Mouse (Mus musculus) monocyte, adult 2 months (primary cell): ENCODE measurements around the gene Maml3.

Experiments
- DNase-seq, 2 experiments: peaks; one replicate each; pipeline ENCODE4 v3.0.0; 2022; ENCODE audit warnings: low spot score in 2 of 2, low read depth in 1 of 2

The Maml3 gene

DNA sequence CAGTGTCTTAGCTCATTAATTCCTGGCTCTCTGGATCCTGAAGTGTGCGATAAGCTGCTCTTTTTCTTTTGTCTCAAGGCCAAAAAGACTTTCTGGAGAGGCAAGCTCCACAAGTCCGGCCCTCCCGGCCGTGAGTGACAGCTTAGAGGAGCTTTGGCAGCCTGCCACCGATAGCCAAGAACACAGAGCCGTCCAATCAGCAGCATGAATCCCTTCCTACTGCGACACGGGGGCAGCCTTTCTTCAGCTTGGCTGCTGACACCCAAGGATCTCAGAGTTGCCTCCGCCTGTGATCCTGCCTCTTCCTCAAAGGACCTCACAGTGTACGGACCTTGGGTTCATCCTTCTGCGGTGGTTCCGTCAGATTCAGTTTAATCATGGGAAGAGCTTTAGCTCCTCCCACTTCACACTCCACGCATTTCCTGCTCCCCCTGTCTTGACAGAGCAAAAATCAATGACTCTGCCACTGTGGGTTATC is 57.9 kb downstream of the Maml3 start:
- peak; percentile 61 to 79 for DNase-seq

DNA sequence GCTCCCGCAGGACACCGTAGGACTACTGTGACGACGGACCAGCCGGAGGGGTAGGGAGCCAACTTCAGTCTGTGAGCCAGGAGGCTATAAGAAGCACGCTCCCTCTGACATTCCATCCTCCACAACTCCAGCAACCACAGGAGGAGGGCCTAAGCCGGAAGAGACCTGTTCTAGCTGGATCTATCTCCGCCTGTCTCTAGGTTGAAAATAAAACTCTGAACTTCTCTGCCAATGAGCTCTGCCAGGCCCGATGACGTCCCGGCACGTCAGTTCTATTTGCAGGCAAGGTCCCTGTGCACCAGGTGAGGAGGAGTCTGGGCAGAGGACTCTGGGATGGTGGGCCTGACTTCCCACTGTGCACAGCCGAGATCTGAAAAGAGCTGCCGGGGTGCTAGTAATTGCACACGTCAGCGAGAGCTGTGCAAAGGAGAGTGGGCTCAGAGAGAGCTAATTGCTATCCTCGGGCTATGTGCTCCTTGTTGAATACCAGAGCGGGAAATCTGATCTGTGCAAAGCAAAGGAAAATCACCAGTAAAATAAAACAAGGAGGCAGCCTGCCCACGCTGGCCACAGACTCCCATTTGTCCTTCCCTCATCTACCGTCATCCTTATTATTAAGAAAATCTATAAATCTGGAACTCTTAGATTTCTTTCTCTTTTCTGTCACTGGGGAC is 58.7 kb downstream of the Maml3 start:
- no peak for DNase-seq

DNA sequence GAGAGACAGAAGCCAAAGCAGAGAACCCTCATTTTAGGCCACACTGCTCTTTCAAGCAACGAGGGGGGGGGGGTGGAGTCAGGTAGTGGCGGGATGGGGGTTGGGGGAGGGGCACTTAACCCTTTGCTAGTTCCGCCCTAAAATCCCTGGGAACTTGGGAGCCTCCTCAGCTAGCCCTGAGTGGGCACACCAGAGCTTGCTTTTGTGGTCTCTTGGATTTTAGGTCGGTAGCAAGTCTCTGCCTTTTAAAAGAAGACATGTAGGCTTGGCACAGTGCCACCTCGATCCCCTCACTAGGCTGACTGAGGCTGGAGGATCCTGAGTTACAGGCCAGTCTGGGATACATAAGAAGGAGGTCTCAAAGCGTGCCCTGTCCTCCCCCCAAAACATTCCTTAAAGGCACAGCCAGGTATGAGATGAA is 59.6 kb downstream of the Maml3 start:
- DNase-seq = no peak

DNA sequence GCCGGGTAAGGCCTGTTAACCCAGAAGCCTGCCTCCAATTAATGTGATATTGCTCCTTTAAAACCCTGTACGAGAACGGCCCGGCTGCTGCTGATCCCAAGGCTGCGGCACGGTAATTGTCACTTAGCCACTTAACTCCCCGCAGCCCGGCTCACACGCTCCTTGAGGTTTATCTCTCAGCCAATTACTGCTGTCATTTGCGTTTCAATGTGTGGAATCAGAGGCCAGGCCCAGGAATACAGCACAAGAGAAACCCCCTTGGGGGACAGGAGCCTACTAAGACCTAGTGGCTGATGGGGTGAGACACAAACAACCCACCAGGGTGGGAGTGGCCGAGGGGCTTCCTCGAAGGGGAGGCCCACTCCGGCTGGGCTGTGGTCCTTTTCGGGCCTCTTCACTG is 60.2 kb downstream of the Maml3 start:
- DNase-seq = no peak

DNA sequence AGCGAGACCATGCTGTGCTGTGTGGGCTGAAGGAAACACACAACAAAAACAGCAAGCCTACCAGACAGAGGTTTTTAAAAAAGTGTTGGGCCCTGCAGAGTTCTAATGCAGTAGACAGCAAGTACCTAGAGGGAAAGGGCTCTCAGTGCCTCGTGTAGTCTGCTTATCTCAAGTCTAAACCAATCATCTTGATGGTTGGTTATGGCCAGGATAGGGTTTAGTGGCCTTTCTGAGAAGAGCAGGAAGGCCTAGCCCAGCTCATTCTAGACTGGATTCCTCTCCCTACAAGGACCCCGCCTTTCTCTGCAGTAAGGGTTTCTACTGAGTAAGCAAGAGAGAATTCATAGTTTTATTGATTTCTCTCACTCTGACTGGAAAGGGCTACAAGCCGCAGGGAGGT is 61.0 kb downstream of the Maml3 start:
- no peak for DNase-seq

DNA sequence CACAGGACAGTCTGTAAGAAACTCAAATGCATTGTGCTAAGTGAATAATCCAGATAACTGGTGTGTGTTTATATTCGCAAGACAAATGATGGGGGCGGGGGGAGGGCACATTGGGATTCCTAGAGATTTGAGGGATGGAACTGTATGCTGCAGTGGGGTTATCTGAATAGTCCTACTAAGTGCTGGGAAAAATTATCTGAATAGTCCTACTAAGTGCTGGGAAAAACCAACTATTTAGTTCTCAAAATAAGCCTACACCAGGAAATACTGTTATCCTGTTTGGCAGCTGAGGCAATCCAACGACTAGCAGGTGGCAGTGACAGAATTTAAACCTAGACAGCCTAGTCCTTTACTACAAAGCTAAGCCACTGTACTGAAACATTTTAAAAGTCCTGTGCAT is 62.2 kb downstream of the Maml3 start:
- no peak for DNase-seq

DNA sequence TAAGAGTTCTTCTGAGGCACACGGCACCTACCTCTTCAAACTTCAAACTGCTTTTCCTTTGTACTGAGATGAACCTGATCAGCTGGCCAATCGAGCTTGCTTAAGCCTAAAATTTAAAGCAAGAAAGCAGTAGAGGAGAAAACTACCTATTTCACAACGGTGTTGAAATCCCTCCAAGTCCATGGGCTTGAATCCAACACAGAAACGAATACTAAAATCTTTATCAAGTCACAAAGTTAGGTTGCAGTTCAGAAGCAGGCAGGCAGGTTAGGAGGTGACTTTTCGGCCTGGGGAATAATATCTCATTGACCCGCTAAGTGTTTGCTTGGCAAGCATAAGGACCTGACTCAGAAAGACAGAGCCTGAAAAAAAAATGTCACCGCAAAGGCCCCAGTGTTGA is 64.9 kb downstream of the Maml3 start:
- no peak for DNase-seq

DNA sequence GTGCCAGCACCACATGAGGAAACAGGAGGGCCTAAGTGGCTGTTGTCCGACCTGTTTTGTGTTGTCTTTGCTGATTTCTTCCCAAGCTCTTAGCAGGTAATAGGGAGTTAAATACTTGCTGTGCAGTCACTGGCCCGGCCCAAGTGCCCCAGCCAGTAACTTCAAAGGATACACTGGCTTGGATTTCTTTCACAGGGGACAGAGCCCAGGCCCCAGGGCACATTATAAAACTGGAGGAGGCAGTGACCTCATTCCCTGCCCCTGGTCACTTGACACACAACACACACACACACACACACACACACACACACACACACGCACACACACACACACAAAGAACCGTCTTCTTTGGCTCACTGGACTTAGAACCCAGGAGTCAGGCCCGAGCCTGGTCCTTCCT is 67.6 kb downstream of the Maml3 start:
- DNase-seq = no peak

DNA sequence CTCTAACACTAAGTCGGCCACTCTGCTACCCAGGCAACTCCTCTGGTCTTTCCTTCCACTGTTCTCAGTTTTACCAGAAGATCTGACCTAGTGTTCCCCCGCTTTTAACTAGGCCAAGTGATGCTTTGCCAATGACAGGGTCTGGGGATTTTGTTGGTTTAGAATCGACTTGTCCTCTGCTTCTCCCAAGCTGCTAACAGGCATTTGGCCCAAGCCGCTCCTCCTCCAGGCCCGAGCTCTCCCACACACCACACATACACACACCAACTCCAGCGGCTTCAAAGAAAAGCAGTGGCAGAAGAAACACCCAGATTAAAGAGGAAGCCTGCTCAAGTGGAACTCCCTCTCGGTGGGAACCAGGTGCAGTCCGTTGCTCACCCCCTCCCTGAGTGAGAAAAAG is 69.5 kb downstream of the Maml3 start:
- no peak for DNase-seq

DNA sequence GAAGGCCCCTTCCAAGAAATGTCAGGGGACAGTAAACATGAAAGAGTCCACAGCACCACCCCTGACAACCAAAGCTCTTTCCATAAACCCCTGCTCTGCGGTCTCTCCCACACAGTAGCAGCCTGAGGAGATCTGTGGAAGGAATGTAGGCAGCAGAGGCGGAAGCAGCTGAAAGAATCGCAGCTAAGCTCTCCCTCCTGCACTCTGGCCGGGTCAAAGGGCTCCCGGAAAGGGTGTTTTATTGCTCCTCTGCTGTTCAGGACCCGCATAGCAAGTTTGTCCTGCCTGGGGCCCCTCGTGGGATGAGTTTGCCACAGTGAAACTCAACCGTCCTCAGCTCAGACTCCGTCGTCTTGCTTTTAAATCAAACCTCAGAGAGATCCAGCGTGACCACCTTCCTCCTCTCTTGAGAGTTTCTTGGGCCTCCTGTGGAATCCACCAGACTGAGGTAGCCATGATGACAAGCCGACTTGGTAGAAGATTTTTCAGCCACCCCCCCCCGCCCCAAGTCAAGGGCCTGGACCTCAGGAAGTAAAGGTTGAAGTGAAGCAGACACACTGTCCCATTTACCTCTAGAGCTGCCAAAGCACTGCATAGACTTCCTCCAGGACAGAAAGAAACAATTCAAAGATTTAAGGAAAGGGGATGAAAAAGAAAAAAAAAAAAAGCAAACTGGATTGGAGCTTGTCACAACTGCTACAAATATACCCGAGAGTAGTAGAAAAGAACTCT is 70.9 kb downstream of the Maml3 start:
- no peak for DNase-seq

DNA sequence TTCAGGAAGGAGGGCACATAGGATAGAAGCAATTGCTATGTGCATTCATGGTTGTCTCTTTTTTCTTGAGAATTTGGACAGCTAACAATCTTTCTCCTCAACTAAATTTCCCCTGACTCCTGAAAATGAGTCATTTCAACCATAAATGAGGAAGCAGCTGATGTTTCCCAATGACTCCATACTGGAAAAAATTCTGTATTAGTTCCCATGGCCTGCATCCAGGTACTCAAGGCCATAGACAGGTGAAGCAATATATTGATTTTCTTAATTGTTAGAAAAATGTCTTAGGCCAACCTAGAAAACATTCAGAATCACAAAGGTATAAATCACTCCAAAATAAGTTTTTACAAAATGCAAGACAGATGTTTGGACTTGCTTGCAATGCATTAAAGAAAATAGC is 73.5 kb downstream of the Maml3 start:
- DNase-seq = no peak

DNA sequence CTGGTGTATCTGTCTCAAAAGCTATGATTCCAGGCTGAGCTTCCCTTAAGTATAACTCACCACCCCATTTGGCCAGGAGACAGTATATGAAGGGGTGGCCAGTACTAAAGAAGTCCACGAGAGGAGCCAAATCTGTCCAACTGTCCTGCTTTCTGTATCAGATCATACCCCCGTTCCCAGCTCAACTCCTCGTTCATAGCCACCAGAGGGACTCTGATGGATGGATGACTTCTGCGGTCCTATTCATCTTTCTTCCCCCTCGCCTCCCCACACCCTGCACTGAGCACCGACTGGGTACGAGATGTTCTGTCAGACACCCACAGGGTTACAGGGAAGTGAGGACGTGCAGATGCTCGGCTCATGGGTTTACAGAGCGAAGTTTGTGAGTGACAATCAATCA is 74.8 kb downstream of the Maml3 start:
- DNase-seq = no peak

DNA sequence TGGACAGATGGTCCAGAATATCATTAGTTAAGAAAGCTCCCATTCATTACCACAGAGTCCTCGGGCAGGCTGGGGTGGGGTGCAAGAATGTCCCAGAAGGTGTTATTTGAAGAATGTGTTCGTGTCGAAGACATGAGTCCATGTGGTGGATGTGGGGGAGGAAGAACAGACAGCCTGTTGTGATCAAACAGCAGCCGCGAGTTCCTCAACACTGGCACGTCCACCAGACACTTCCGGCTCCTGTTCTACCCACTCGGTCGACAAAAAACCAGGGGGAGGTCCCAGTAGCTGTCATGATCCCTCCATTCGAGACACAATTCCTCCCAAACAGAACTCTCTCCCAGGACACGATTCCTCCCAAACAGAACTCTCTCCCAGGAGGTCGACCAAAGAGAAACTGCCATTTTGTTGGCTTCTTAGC is 75.2 kb downstream of the Maml3 start:
- no peak for DNase-seq

DNA sequence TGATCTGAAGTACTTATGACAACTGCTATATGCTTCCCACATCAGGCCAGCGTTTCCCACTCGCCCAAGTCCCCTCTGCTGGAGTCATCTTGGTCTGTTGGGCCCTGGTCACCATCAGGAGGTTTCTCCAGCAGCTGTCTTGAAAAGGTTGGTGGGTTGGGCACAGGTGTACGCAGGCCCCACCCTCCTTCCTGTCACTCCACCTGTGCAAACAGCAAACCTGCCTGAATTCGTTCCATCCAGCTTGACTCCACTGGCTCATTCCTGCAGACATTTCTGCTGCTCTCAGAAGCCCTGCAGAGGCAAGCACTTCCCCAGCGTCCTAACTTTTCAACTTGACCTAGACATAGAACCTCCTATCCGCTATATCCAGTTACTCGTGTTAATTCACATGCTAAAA is 76.9 kb downstream of the Maml3 start:
- DNase-seq = no peak

DNA sequence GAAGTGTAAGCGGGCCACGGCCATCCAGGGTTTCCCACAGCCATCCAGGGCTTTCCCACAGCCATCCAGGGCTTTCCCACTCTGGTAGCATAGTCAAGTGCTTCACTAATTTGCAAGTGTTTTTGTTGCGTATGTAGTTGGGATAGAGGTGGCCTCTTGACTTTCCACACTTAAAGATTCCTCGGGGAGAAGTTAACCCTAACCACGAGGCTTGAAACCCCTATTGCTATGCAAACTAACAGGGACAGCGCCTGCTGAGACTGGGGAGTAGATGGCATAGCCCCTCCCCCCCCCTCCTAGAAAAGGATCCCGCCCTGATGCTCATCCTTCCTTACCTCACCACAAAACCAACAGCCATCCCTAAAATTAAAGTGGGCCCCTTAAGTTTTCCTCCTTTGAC is 82.4 kb downstream of the Maml3 start:
- no peak for DNase-seq

DNA sequence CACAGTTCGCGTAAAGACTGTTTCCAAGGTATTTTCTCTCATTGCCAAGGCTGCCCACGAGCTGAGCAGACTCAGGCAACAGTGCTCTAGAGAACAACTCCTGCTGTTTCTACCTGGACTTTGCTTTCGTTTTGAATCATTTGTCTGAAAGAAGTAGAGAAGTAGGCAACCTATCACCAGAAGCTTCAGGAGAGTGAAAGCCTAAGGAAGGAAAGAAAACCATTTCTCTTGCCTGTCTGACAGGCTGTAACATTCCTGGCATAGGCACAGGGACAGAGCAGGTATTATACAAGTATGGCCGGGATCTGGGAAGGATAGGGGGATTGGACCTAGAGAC is 86.8 kb downstream of the Maml3 start:
- no peak for DNase-seq

DNA sequence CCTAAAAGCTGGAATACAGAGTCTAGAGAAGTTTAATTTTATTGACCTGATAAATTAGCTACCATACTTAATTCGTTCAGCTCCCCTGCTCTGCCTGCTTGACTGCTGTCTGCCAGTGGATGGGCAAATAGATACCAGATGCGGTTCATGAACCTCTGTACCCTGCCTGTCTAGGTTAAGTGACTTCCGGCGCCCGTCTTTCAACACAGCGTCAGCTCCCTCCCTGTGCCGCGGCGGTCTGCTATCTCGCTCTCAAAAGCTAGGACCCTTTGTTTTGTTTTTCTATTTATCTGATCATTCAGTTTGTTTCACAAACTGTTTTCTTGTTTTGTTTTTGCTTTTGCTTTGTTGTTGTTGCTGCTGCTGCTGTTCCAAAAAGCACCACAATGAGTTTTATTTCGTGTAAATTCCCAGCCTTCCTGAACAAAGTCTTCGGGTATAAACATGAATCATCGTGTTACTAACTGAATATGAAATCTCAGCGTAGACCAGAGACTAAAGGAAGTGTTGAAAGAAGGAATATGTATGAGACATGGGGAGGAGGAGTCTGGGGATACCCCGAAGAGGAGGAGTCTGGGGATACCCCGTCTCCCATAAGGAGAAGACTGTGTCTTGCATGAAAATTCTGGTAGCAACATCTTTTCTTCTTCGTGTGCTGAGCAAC is 87.3 kb downstream of the Maml3 start:
- no peak for DNase-seq

DNA sequence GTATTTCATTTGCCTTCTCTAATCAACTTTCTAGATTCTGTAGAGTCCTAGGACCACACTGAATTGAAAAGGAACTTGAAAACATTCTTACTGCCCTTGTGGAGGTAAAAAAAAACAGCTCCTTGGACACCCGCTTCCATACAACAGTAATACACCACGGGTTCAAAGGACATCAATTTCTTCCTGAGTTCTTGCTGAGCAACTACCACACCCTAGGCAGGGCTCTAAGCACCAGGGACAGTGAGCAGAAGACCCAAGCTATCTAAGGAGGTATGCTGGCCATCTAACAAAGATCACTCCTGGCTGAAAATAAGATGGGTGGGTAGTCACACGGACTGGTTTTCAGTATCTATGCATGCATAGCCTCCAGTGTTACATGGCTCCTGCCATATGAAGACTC is 88.7 kb downstream of the Maml3 start:
- no peak for DNase-seq

DNA sequence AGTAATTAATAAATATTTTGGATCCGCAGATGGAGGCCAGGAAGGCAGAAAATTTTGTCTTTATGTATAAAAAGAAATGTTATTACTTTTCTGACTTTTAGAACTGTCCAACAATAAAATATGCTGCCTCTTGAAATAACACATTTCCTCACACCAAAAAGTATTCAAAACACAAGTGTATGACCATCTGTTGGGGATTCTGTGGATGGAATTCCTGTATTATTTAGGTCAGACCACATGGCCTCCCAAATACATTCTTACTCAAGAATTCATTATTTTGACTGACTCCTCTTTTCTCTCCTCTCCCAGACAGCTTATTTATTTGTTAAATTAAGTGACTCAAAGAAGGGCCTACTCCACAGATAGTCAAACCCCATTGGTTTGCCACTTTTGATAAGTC is 89.3 kb downstream of the Maml3 start:
- DNase-seq = no peak

DNA sequence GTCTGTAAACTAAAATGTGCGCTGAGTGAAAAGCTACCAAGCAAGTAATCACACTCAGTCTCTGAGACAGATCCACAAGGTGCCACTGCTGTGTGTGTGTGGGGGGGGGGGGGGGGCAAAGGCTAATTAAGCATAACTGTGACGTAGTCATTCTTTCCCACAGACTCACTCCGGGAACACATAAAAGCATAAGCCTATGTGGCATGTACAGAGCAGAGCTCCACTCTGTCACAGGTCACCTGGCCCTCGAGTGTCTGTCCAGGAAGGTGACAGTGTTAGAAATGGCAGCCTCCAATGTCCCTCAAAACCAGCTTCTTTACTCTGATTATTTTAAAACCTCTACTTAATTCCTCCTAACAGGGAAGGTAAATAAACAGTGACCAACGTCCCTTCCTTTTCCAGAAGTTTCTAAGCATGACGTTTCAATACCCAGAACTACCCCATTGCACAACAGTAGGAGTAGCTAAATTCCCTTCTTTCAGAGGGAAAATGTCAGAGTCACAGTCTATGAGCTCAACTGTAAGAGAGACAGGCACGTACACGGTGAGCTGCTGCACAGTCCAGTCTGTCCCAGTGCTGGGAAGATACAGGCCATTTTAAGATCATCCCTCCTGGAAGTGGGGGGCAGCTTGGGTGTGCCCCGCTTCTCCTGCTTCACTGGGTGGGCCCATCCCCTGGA is 93.7 kb downstream of the Maml3 start:
- DNase-seq = no peak

DNA sequence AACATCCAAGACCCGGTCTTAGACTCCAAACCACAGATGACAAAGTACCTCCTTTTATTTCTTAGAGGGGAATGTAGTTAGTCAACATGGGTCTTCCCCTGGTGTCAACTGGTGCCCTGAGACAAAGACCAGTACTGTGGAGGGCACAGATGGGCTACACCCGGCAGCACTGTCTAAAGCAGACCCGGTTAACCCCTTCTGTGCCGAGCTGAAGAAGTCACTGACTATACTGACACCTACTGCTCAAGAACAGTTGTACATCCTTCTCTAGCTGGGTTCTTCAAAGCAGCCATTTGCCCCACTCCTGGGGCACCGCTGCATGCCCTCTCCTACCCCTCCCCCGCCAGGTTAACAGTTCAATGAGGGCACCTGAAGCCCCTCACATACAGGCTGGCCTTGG is 95.6 kb downstream of the Maml3 start:
- DNase-seq = no peak
